Mouse (Mus musculus): Measurements from ENCODE around the gene Syne1. TPM values are rescaled to one million over a fixed set of nuclear protein-coding genes. Genes with fewer than 3 reads are reported as not detected.

The Syne1 gene
- polyA plus RNA-seq, 1 experiment from 2014 or later, result 3.5 TPM

- 75% methylated on average over 12 of the region's 12 CpGs for WGBS
- Histone ChIP-seq H3K27ac (no peak overlapping the region), H3K27me3 (ENCODE audit: low read depth, poor library complexity, severe bottlenecking) (no peaks in the 10 kb centered on the region), H3K9me3 (replicated peaks) (no peaks in the 10 kb centered on the region), H3K36me3 (no peaks in the 10 kb centered on the region), H3K4me1 (no peaks in the 10 kb centered on the region), H3K4me3 (no peak overlapping the region)
- DNase-seq (ENCODE audit: low spot score), result no peak
Measured at GRCm38 (mm10) chr10:5367465-5368011, 183.7 kb downstream of the Syne1 start.

GRCm38 (mm10) chr10:5360560-5360959 lies 190.7 kb downstream of the Syne1 start:
- H3K27me3 ChIP-seq (ENCODE audit: low read depth, poor library complexity, severe bottlenecking), result no peaks in the 10 kb centered on the region
- H3K9me3 ChIP-seq (replicated peaks), result no peaks in the 10 kb centered on the region
- no peaks in the 10 kb centered on the region for H3K36me3 ChIP-seq
- no peak overlapping the region for H3K4me3 ChIP-seq
- WGBS, result 67% methylated on average over 7 of the region's 7 CpGs
- DNase-seq (ENCODE audit: low spot score), result no peak
- no peaks in the 10 kb centered on the region for H3K4me1 ChIP-seq
- H3K27ac ChIP-seq, result no peak overlapping the region

- no peaks in the 10 kb centered on the region for H3K9me3 ChIP-seq (replicated peaks)
- H3K4me1 ChIP-seq, result no peaks in the 10 kb centered on the region
- no peak overlapping the region for H3K4me3 ChIP-seq
- DNase-seq (ENCODE audit: low spot score), result no peak
- H3K27me3 ChIP-seq (ENCODE audit: low read depth, poor library complexity, severe bottlenecking), result no peaks in the 10 kb centered on the region
- no peak overlapping the region for H3K27ac ChIP-seq
- WGBS, result 85% methylated on average over 5 of the region's 5 CpGs
- H3K36me3 ChIP-seq, result no peaks in the 10 kb centered on the region
Measured at GRCm38 (mm10) chr10:5356614-5357013, 194.7 kb downstream of the Syne1 start.

- Histone ChIP-seq H3K27me3 (ENCODE audit: low read depth, poor library complexity, severe bottlenecking) (no peaks in the 10 kb centered on the region), H3K4me3 (no peak overlapping the region), H3K36me3 (no peaks in the 10 kb centered on the region), H3K4me1 (no peaks in the 10 kb centered on the region), H3K27ac (no peak overlapping the region), H3K9me3 (replicated peaks) (no peaks in the 10 kb centered on the region)
- 95% methylated on average over 1 of the region's 1 CpGs for WGBS
- DNase-seq (ENCODE audit: low spot score), result no peak
Measured at GRCm38 (mm10) chr10:5353390-5353789, 197.9 kb downstream of the Syne1 start.

GRCm38 (mm10) chr10:5346911-5347310 lies 204.4 kb downstream of the Syne1 start:
- Histone ChIP-seq H3K36me3 (no peaks in the 10 kb centered on the region), H3K9me3 (replicated peaks) (no peaks in the 10 kb centered on the region), H3K4me3 (no peak overlapping the region), H3K4me1 (no peaks in the 10 kb centered on the region), H3K27ac (no peak overlapping the region), H3K27me3 (ENCODE audit: low read depth, poor library complexity, severe bottlenecking) (no peaks in the 10 kb centered on the region)
- 70% methylated on average over 1 of the region's 1 CpGs for WGBS
- DNase-seq (ENCODE audit: low spot score), result no peak

- DNase-seq (ENCODE audit: low spot score), result no peak
- no peaks in the 10 kb centered on the region for H3K36me3 ChIP-seq
- 62% methylated on average over 4 of the region's 4 CpGs for WGBS
- no peak overlapping the region for H3K27ac ChIP-seq
- H3K4me1 ChIP-seq, result no peaks in the 10 kb centered on the region
- no peaks in the 10 kb centered on the region for H3K9me3 ChIP-seq (replicated peaks)
- H3K27me3 ChIP-seq (ENCODE audit: low read depth, poor library complexity, severe bottlenecking), result no peaks in the 10 kb centered on the region
- no peak overlapping the region for H3K4me3 ChIP-seq
Measured at GRCm38 (mm10) chr10:5343211-5343610, 208.1 kb downstream of the Syne1 start.

- no peak for DNase-seq (ENCODE audit: low spot score)
- no peak overlapping the region for H3K27ac ChIP-seq
- H3K36me3 ChIP-seq, result no peaks in the 10 kb centered on the region
- no peaks in the 10 kb centered on the region for H3K9me3 ChIP-seq (replicated peaks)
- H3K4me3 ChIP-seq, result no peak overlapping the region
- H3K4me1 ChIP-seq, result no peaks in the 10 kb centered on the region
- no peaks in the 10 kb centered on the region for H3K27me3 ChIP-seq (ENCODE audit: low read depth, poor library complexity, severe bottlenecking)
Measured at GRCm38 (mm10) chr10:5336394-5336793, 214.9 kb downstream of the Syne1 start.

- no peak for DNase-seq (ENCODE audit: low spot score)
- Histone ChIP-seq H3K9me3 (replicated peaks) (no peaks in the 10 kb centered on the region), H3K4me1 (no peaks in the 10 kb centered on the region), H3K27me3 (ENCODE audit: low read depth, poor library complexity, severe bottlenecking) (no peaks in the 10 kb centered on the region), H3K4me3 (no peak overlapping the region), H3K27ac (no peak overlapping the region), H3K36me3 (no peaks in the 10 kb centered on the region)
- WGBS, result 92% methylated on average over 5 of the region's 5 CpGs
Measured at GRCm38 (mm10) chr10:5332801-5333200, 218.5 kb downstream of the Syne1 start.

GRCm38 (mm10) chr10:5326716-5327115 lies 224.6 kb downstream of the Syne1 start:
- WGBS, result 82% methylated on average over 9 of the region's 9 CpGs
- Histone ChIP-seq H3K36me3 (no peaks in the 10 kb centered on the region), H3K4me3 (no peak overlapping the region), H3K27me3 (ENCODE audit: low read depth, poor library complexity, severe bottlenecking) (no peaks in the 10 kb centered on the region), H3K4me1 (no peaks in the 10 kb centered on the region), H3K27ac (no peak overlapping the region), H3K9me3 (replicated peaks) (no peaks in the 10 kb centered on the region)
- no peak for DNase-seq (ENCODE audit: low spot score)

GRCm38 (mm10) chr10:5323741-5324395 lies 227.4 kb downstream of the Syne1 start:
- H3K36me3 ChIP-seq, result no peaks in the 10 kb centered on the region
- no peaks in the 10 kb centered on the region for H3K27me3 ChIP-seq (ENCODE audit: low read depth, poor library complexity, severe bottlenecking)
- H3K4me3 ChIP-seq, result no peak overlapping the region
- H3K27ac ChIP-seq, result no peak overlapping the region
- no peak for DNase-seq (ENCODE audit: low spot score)
- no peaks in the 10 kb centered on the region for H3K9me3 ChIP-seq (replicated peaks)
- H3K4me1 ChIP-seq, result no peaks in the 10 kb centered on the region
- 88% methylated on average over 11 of the region's 11 CpGs for WGBS

- no peaks in the 10 kb centered on the region for H3K36me3 ChIP-seq
- no peaks in the 10 kb centered on the region for H3K4me1 ChIP-seq
- no peaks in the 10 kb centered on the region for H3K9me3 ChIP-seq (replicated peaks)
- no peak overlapping the region for H3K27ac ChIP-seq
- DNase-seq (ENCODE audit: low spot score), result no peak
- H3K27me3 ChIP-seq (ENCODE audit: low read depth, poor library complexity, severe bottlenecking), result no peaks in the 10 kb centered on the region
- WGBS, result 35% methylated on average over 7 of the region's 7 CpGs
- no peak overlapping the region for H3K4me3 ChIP-seq
Measured at GRCm38 (mm10) chr10:5322562-5322961, 228.7 kb downstream of the Syne1 start.

GRCm38 (mm10) chr10:5317602-5318001 lies 233.7 kb downstream of the Syne1 start:
- 31% methylated on average over 6 of the region's 6 CpGs for WGBS
- no peak overlapping the region for H3K27ac ChIP-seq
- no peaks in the 10 kb centered on the region for H3K4me1 ChIP-seq
- H3K9me3 ChIP-seq (replicated peaks), result no peaks in the 10 kb centered on the region
- peak; percentile 86 for DNase-seq (ENCODE audit: low spot score)
- no peak overlapping the region for H3K4me3 ChIP-seq
- H3K36me3 ChIP-seq, result no peaks in the 10 kb centered on the region
- no peaks in the 10 kb centered on the region for H3K27me3 ChIP-seq (ENCODE audit: low read depth, poor library complexity, severe bottlenecking)

- H3K4me1 ChIP-seq, result peaks cover 8% of the 10 kb centered on the region
- no peaks in the 10 kb centered on the region for H3K27me3 ChIP-seq (ENCODE audit: low read depth, poor library complexity, severe bottlenecking)
- WGBS, result 78% methylated on average over 4 of the region's 4 CpGs
- H3K4me3 ChIP-seq, result no peak overlapping the region
- no peaks in the 10 kb centered on the region for H3K36me3 ChIP-seq
- no peaks in the 10 kb centered on the region for H3K9me3 ChIP-seq (replicated peaks)
- no peak for DNase-seq (ENCODE audit: low spot score)
- no peak overlapping the region for H3K27ac ChIP-seq
Measured at GRCm38 (mm10) chr10:5312437-5312836, 238.8 kb downstream of the Syne1 start.

Measured in limb, embryonic 10.5 days (tissue).